Mouse (Mus musculus) intestine, postnatal 0 days (tissue): ENCODE data around the gene Celf2. TPM values are rescaled to one million over a fixed set of nuclear protein-coding genes. Genes with fewer than 3 reads are reported as not detected.

Experiments used
- ATAC-seq: fragments of 200-750 bp; cut with Nextera tagmentation; 2 replicates; pipeline ENCODE4 v1.8.0; 2017; ENCODE audit warnings: mild to moderate bottlenecking, moderate TSS enrichment, moderate library complexity
- H3K27ac ChIP-seq: fragments of 300-500 bp; sonication (generic); 2 replicates; pipeline ENCODE4 v1.5.1; 2014; ENCODE audit warnings: mild to moderate bottlenecking, low read depth, low read length, moderate library complexity
- H3K27me3 ChIP-seq: fragments of 300-500 bp; sonication (generic); replicated peaks from 2 replicates; pipeline ENCODE4 v1.6.1; 2014; ENCODE audit warnings: low read length, mixed read lengths; ENCODE audit not compliant: control insufficient read depth, insufficient read depth
- H3K36me3 ChIP-seq: fragments of 300-500 bp; sonication (generic); 2 replicates; pipeline ENCODE4 v1.6.1; 2014; ENCODE audit warnings: mild to moderate bottlenecking, moderate library complexity; ENCODE audit not compliant: control insufficient read depth, insufficient read depth
- H3K4me1 ChIP-seq: fragments of 300-500 bp; sonication (generic); replicated peaks from 2 replicates; pipeline ENCODE4 v1.6.1; 2014; ENCODE audit warnings: antibody characterized with exemption, low read length, mixed read lengths; ENCODE audit not compliant: control insufficient read depth, insufficient read depth
- H3K4me2 ChIP-seq: fragments of 300-500 bp; sonication (generic); replicated peaks from 2 replicates; pipeline ENCODE4 v1.6.1; 2014; ENCODE audit warnings: low read depth, mild to moderate bottlenecking, moderate library complexity
- H3K4me3 ChIP-seq: fragments of 300-500 bp; sonication (generic); 2 replicates; pipeline ENCODE4 v1.5.1; 2014; ENCODE audit warnings: low read depth, low read length
- H3K9ac ChIP-seq: fragments of 300-500 bp; sonication (generic); 2 replicates; pipeline ENCODE4 v1.6.1; 2014; ENCODE audit warnings: mild to moderate bottlenecking, low read depth, low read length
- H3K9me3 ChIP-seq: fragments of 300-500 bp; sonication (generic); 2 replicates; pipeline ENCODE4 v1.6.1; 2016; ENCODE audit warnings: mixed run types; ENCODE audit not compliant: control insufficient read depth
- CTCF ChIP-seq: sonication (generic); IDR thresholded peaks from 2 replicates; pipeline ENCODE4 v1.5.1; 2016; ENCODE audit warnings: low read depth, mild to moderate bottlenecking, control low read depth, antibody characterized with exemption, moderate library complexity
- WGBS: fragments of 180-500 bp; shearing (Covaris S2); extraction: QIAGEN DNeasy Blood & Tissue Kit; methylation state at CpG from one replicate; pipeline ENCODE4 v1.1.7; 2014; 5-methylcytosine and 5-hydroxymethylcytosine counted together
- polyA plus RNA-seq: library from polyadenylated mRNA; unstranded; fragments of >200 nt; fragmentation: Nextera tagmentation; extraction: Ambion mirVana; gene quantifications from 2 replicates; pipeline ENCODE4 v1.2.1, GENCODE M21; 2015

The Celf2 gene
- polyA plus RNA-seq, 1 experiment from 2014 or later = 16.8 TPM

GRCm38 (mm10) chr2:7342911-7343478 is 166.4 kb downstream of the Celf2 start:
- Histone ChIP-seq H3K27me3 (no peaks in the 10 kb centered on the region), H3K36me3 (no peaks in the 10 kb centered on the region), H3K27ac (no peak overlapping the region), H3K9ac (no peak overlapping the region), H3K4me3 (no peak overlapping the region), H3K4me2 (no peak overlapping the region), H3K9me3 (no peaks in the 10 kb centered on the region), H3K4me1 (no peaks in the 10 kb centered on the region)
- no peak for TF ChIP-seq CTCF
- 81% methylated on average over 8 of the region's 8 CpGs for WGBS
- ATAC-seq = no peak

- Histone ChIP-seq H3K9me3 (no peaks in the 10 kb centered on the region), H3K4me2 (no peak overlapping the region), H3K4me1 (no peaks in the 10 kb centered on the region), H3K27ac (no peak overlapping the region), H3K27me3 (no peaks in the 10 kb centered on the region), H3K36me3 (no peaks in the 10 kb centered on the region), H3K9ac (no peak overlapping the region), H3K4me3 (no peak overlapping the region)
- ATAC-seq = no peak
- 81% methylated on average over 2 of the region's 2 CpGs for WGBS
- no peak for TF ChIP-seq CTCF
Observed at GRCm38 (mm10) chr2:7334846-7335245, 174.5 kb downstream of the Celf2 start.

DNA sequence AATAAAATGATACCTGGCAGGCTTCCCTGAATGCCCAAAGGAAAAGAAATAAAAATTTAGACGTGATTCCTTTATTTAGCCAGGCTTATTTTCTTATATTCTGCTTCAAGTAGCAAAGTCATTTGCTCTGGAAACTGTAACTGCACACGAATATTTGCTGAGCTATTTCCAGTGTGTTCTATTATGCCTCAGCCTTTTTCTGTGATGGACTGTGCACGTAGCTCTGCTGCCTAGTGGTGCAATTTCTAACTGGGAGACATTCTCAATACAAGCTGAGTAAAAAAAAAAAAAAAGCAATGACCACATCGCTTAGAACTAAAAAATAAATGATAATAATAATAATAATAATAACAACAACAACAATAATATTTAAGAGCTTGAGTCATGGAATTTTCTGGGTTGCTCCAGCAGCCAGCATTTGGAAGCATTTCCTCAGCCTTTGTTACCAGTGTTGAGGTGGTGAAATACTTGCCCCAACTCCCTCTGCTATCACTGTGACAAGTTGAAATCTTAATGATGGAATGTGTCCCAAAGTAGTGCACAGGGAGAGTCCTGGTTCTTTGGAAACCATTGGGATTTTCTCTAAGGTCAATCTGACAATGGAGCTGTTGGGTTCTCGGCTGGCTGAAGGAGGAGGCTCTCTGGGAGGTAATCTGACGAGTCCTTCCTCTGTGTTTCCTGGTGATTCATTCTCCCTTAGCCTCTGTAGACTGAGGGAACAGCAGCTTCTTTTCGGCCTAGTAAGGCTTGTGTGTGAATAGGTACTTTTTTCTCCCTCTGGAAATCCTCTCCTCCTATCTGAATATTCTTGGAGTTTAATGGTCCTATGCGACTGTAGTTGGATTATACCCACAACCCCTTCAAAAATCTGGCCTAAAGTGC is 181.1 kb downstream of the Celf2 start:
- Histone ChIP-seq H3K9me3 (no peaks in the 10 kb centered on the region), H3K4me3 (no peak overlapping the region), H3K4me1 (no peaks in the 10 kb centered on the region), H3K9ac (no peak overlapping the region), H3K27me3 (no peaks in the 10 kb centered on the region), H3K4me2 (no peak overlapping the region), H3K27ac (no peak overlapping the region), H3K36me3 (no peaks in the 10 kb centered on the region)
- ATAC-seq = no peak
- TF ChIP-seq CTCF = no peak
- WGBS = 77% methylated on average over 8 of the region's 8 CpGs

DNA sequence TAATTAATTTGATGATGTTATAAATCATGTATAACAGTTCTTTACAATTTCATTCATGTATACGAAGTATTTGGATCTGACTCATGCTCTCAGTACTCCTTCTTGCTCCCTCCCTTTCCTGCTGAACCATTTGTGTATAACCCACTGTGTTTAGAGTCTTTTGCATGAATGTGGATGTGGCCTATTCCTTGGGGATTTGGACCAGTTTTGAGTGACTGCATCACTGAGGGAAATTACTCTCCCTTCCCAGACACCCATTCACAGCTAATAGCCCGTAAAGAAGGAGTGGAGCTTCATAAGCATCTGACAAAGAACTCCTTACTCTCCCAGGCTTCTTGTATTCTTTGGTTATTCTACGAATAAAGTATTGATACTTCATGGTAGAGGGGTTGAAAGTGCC is 189.6 kb downstream of the Celf2 start:
- Histone ChIP-seq H3K9ac (no peak overlapping the region), H3K4me1 (no peaks in the 10 kb centered on the region), H3K4me3 (no peak overlapping the region), H3K36me3 (no peaks in the 10 kb centered on the region), H3K9me3 (no peaks in the 10 kb centered on the region), H3K4me2 (no peak overlapping the region), H3K27me3 (no peaks in the 10 kb centered on the region), H3K27ac (no peak overlapping the region)
- 81% methylated on average over 3 of the region's 3 CpGs for WGBS
- TF ChIP-seq CTCF = no peak
- ATAC-seq = no peak

DNA sequence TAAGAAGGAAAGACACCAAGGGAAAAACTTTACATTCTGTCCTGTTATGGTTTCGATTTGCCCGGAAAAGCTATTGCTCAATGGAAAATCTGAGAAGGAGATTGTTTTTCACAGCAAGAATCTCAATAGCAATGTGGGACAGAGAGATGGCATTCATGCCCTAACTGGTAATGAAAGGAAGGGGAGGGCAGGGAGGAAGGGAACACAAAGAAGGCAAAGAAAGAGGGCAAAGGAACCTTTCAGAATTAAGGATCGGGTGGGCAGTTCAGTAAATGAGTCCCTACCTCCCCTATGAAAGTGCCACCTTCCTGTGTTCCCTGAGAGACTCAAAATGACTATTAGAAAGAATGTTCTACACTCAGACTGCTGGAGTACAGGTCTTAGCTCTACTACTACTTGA is 197.6 kb downstream of the Celf2 start:
- Histone ChIP-seq H3K27ac (no peak overlapping the region), H3K4me1 (no peaks in the 10 kb centered on the region), H3K9me3 (no peaks in the 10 kb centered on the region), H3K36me3 (no peaks in the 10 kb centered on the region), H3K4me2 (no peak overlapping the region), H3K4me3 (no peak overlapping the region), H3K27me3 (no peaks in the 10 kb centered on the region), H3K9ac (no peak overlapping the region)
- no peak for ATAC-seq
- TF ChIP-seq CTCF = no peak
- WGBS = 86% methylated on average over 3 of the region's 3 CpGs

- no peaks in the 10 kb centered on the region for H3K4me1 ChIP-seq
- H3K27ac ChIP-seq = no peak overlapping the region
- TF ChIP-seq CTCF = no peak
- H3K4me2 ChIP-seq = no peak overlapping the region
- no peaks in the 10 kb centered on the region for H3K9me3 ChIP-seq
- H3K9ac ChIP-seq = no peak overlapping the region
- H3K27me3 ChIP-seq = no peaks in the 10 kb centered on the region
- H3K4me3 ChIP-seq = no peak overlapping the region
- ATAC-seq = no peak
- H3K36me3 ChIP-seq = no peaks in the 10 kb centered on the region
- WGBS = 87% methylated on average over 2 of the region's 2 CpGs
Observed at GRCm38 (mm10) chr2:7310840-7311182, 198.6 kb downstream of the Celf2 start.
